Mouse (Mus musculus): ENCODE measurements around the gene Fgfr4.

- 0 out of 2 replicates have a peak, but pooled peaks have one; percentile 6 for TF ChIP-seq CTCF (IDR thresholded peaks at IDR 0.05; ENCODE audit: borderline replicate concordance, control insufficient read depth, extremely low read depth, insufficient read depth, low read length, poor library complexity)
- TF ChIP-seq POLR2A (IDR thresholded peaks at IDR 0.05; ENCODE audit: control insufficient read depth, extremely low read depth, insufficient read depth, low read length, poor library complexity) = peak; percentile 42; the same call in 1 of the 2 replicates
Measured at GRCm38 (mm10) chr13:55212361-55213137, 60.1 kb downstream of the Fgfr4 start.
